Mouse (Mus musculus) lung, adult 2 months (tissue): ENCODE results near the gene Mrps18b.

Experiments used
- CTCF ChIP-seq: fragments of 200-500 bp; IDR thresholded peaks from 2 replicates; pipeline ENCODE4 v1.5.1; 2011; ENCODE audit warnings: mild to moderate bottlenecking, low read length, control low read depth; ENCODE audit not compliant: insufficient read depth
- POLR2A ChIP-seq: fragments of 200-500 bp; IDR thresholded peaks from 2 replicates; pipeline ENCODE4 v1.6.1; 2011; ENCODE audit warnings: low read depth, mild to moderate bottlenecking, control low read depth, low read length, borderline replicate concordance; ENCODE audit errors: extremely low read depth

DNA sequence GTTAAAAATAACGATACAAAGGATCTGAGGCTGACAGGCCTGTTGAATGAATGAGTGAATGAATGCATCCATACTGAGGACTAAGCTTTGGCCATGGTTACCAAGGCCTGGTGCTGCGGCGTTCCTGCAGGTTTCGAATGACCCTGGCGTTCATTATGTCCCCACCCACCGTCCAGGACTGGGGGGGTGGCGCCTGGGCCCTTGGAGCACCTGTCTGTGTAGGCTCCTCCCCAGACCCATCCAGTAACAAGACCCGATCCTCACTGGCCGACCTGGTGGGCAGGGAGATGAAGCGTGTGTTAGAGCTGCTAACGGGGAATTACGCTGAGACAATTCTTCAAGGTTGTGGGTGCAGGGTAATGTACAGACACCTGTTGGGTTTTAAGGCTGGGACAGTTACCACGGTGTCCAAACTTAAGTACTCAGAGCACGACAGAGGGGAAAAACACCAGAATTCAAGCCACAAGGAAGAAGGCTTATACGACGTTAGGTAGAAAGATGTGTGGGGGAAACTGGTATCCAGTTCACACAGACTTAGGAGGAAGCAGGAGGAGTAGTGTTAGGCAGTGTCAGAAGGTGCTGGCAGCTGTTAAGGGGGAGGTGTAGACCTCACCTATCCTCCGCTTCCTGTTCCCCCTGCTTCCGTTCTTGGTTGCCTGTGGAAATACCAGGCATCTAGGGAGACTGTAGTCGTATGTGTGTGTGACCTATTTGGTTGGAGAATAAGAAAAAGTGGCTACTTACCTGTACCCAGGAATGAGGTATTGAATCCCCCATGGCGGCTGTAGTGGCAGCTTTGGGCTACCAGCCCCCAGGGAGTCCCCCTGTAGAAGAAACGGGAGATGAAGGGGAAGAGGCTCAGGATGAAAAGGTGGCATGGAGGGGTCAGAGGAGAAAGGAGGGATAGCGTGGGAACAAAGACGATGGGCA lies 18.3 kb downstream of the Mrps18b start:
- TF ChIP-seq CTCF (no peak), POLR2A (no peak)
